Mouse (Mus musculus) liver, adult (tissue): ENCODE results near the gene Tmem87a.

Experiments used
- GATA4 ChIP-seq: IDR thresholded peaks from 2 replicates; pipeline ENCODE4 v1.6.1; 2014; ENCODE audit warnings: mild to moderate bottlenecking, low read length; ENCODE audit not compliant: insufficient replicate concordance

Gene Tmem87a

GRCm38 (mm10) chr2:120313976-120314375, 89.9 kb downstream of the Tmem87a start, which contains the start of gene Pla2g4f:
Gene Pla2g4f, minus strand, starts transcription at chr2:120314165.
- no peak for TF ChIP-seq GATA4

- no peak for TF ChIP-seq GATA4
These were observed 91.6 kb downstream of the Tmem87a start for GRCm38 (mm10) chr2:120312276-120312825.
